Mouse (Mus musculus) myocyte (in vitro differentiated cells): ENCODE results near the gene Smim24.

ENCODE experiments used
- CEBPB ChIP-seq: IDR thresholded peaks from 2 replicates; pipeline ENCODE4 v1.6.1; 2011; ENCODE audit warnings: mild to moderate bottlenecking, moderate library complexity; ENCODE audit not compliant: poor library complexity, insufficient read depth, severe bottlenecking
- E2F4 ChIP-seq: IDR thresholded peaks from one replicate; pipeline ENCODE4 v1.6.1; 2011; ENCODE audit warnings: mild to moderate bottlenecking, control low read depth, moderate library complexity; ENCODE audit not compliant: insufficient read depth
- MAX ChIP-seq: IDR thresholded peaks from one replicate; pipeline ENCODE4 v1.6.1; 2011; ENCODE audit warnings: low read depth, mild to moderate bottlenecking, control low read depth
- MYOD1 ChIP-seq, 3 experiments: IDR thresholded peaks; one replicate each; pipeline ENCODE4 v1.6.1; 2011; ENCODE audit warnings: control low read depth in 2 of 3, low read depth in 2 of 3, mild to moderate bottlenecking in 2 of 3, moderate library complexity in 1 of 3; ENCODE audit not compliant: insufficient read length in 2 of 3, control insufficient read depth in 1 of 3
- MYOG ChIP-seq, 3 experiments: IDR thresholded peaks; one replicate each; pipeline ENCODE4 v1.6.1; 2011; ENCODE audit warnings: control low read depth in 2 of 3, low read depth in 2 of 3, mild to moderate bottlenecking in 2 of 3; ENCODE audit not compliant: insufficient read length in 2 of 3, control insufficient read depth in 1 of 3, insufficient read depth in 1 of 3
- POLR2A ChIP-seq: IDR thresholded peaks from one replicate; pipeline ENCODE4 v1.6.1; 2011; ENCODE audit warnings: low read depth, mild to moderate bottlenecking, control low read depth, moderate library complexity; ENCODE audit not compliant: insufficient read length
- POLR2AphosphoS2 ChIP-seq: IDR thresholded peaks from one replicate; pipeline ENCODE4 v1.6.1; 2011; ENCODE audit warnings: low read depth, control low read depth; ENCODE audit not compliant: insufficient read length
- SRF ChIP-seq: IDR thresholded peaks from one replicate; pipeline ENCODE4 v1.6.1; 2011; ENCODE audit warnings: low read depth; ENCODE audit not compliant: control insufficient read depth, insufficient read length
- TCF12 ChIP-seq: IDR thresholded peaks from one replicate; pipeline ENCODE4 v1.6.1; 2011; ENCODE audit warnings: mild to moderate bottlenecking, control low read depth; ENCODE audit not compliant: poor library complexity, insufficient read depth, severe bottlenecking
- TCF3 ChIP-seq: IDR thresholded peaks from one replicate; pipeline ENCODE4 v1.6.1; 2011; ENCODE audit warnings: low read depth, control low read depth; ENCODE audit not compliant: insufficient read length
- USF1 ChIP-seq: IDR thresholded peaks from one replicate; pipeline ENCODE4 v1.6.1; 2011; ENCODE audit warnings: low read depth, mild to moderate bottlenecking, control low read depth, moderate library complexity

GRCm38 (mm10) chr10:81406504-81407440 lies 13.9 kb downstream of the Smim24 start:
- TF ChIP-seq TCF3 = no peak
- no peak for TF ChIP-seq USF1
- TF ChIP-seq POLR2A = no peak
- no peak for TF ChIP-seq TCF12
- TF ChIP-seq MAX = no peak
- no peak for TF ChIP-seq POLR2AphosphoS2
- no peak for TF ChIP-seq SRF
- TF ChIP-seq MYOG (IDR thresholded peaks at IDR 0.05; ENCODE audit: control insufficient read depth in 1 of 3, insufficient read depth in 1 of 3, insufficient read length in 2 of 3, low read depth in 2 of 3) = peak in 1 of 3 experiments; percentile 42
- no peak for TF ChIP-seq E2F4
- TF ChIP-seq MYOD1 (IDR thresholded peaks at IDR 0.05; ENCODE audit: control insufficient read depth in 1 of 3, insufficient read length in 2 of 3, low read depth in 2 of 3) = peak in 1 of 3 experiments; percentile 51
- no peak for TF ChIP-seq CEBPB
